Mouse (Mus musculus) heart, postnatal 0 days (tissue): ENCODE measurements around the gene Cnst. TPM values are rescaled to one million over a fixed set of nuclear protein-coding genes. Genes with fewer than 3 reads are reported as not detected.

Experiments used
- ATAC-seq: fragments of 200-750 bp; cut with Nextera tagmentation; 2 replicates; pipeline ENCODE4 v1.8.0; 2017; ENCODE audit warnings: low read depth, moderate number of reproducible peaks, moderate library complexity; ENCODE audit not compliant: insufficient read depth
- DNase-seq: peaks from one replicate; pipeline ENCODE4 v3.0.0-alpha.2; 2016; ENCODE audit warnings: low spot score
- H3K27ac ChIP-seq: fragments of 300-500 bp; sonication (generic); 2 replicates; pipeline ENCODE4 v1.5.1; 2014; ENCODE audit warnings: low read depth, mild to moderate bottlenecking
- H3K27me3 ChIP-seq: fragments of 300-500 bp; sonication (generic); 2 replicates; pipeline ENCODE4 v1.6.1; 2014; ENCODE audit warnings: low read length, mixed read lengths; ENCODE audit not compliant: control insufficient read depth, insufficient read depth
- H3K36me3 ChIP-seq: fragments of 300-500 bp; sonication (generic); replicated peaks from 2 replicates; pipeline ENCODE4 v1.6.1; 2014; ENCODE audit warnings: low read length, mixed read lengths; ENCODE audit not compliant: control insufficient read depth, insufficient read depth
- H3K4me1 ChIP-seq: fragments of 300-500 bp; sonication (generic); 2 replicates; pipeline ENCODE4 v1.6.1; 2014; ENCODE audit warnings: antibody characterized with exemption; ENCODE audit not compliant: control insufficient read depth, insufficient read depth
- H3K4me2 ChIP-seq: fragments of 300-500 bp; sonication (generic); 2 replicates; pipeline ENCODE4 v1.6.1; 2014; ENCODE audit warnings: low read depth, mild to moderate bottlenecking, low read length, moderate library complexity
- H3K4me3 ChIP-seq: fragments of 300-500 bp; sonication (generic); 2 replicates; pipeline ENCODE4 v1.5.1; 2014; ENCODE audit warnings: low read depth, low read length
- H3K9ac ChIP-seq: fragments of 300-500 bp; sonication (generic); replicated peaks from 2 replicates; pipeline ENCODE4 v1.6.1; 2014; ENCODE audit warnings: low read depth, low read length, mixed read lengths
- H3K9me3 ChIP-seq: fragments of 300-500 bp; sonication (generic); replicated peaks from 2 replicates; pipeline ENCODE4 v1.6.1; 2016; ENCODE audit warnings: low read length; ENCODE audit not compliant: control insufficient read depth
- CTCF ChIP-seq: IDR thresholded peaks from 2 replicates; pipeline ENCODE4 v1.5.1; 2016; ENCODE audit warnings: antibody characterized with exemption, control low read depth, low read depth
- EP300 ChIP-seq: IDR thresholded peaks from 2 replicates; pipeline ENCODE4 v1.6.1; 2016; ENCODE audit warnings: antibody characterized with exemption, low read depth
- WGBS: fragments of 180-500 bp; shearing (Covaris S2); extraction: QIAGEN DNeasy Blood & Tissue Kit; methylation state at CpG from one replicate; pipeline ENCODE4 v1.1.7; 2014; 5-methylcytosine and 5-hydroxymethylcytosine counted together
- polyA plus RNA-seq: library from polyadenylated mRNA; unstranded; fragments of >200 nt; fragmentation: Nextera tagmentation; extraction: Ambion mirVana; gene quantifications from 2 replicates; pipeline ENCODE4 v1.2.1, GENCODE M21; 2015
- total RNA-seq: library from RNA; depleted of rRNA; stranded (reverse); fragments of >200 nt; gene quantifications from 2 replicates; pipeline ENCODE4 v1.2.3, GENCODE M21; 2014; ENCODE audit warnings: low replicate concordance

Gene Cnst
- total and polyA plus RNA-seq, 2 experiments from 2014 or later: 21.4 to 21.5 TPM

DNA sequence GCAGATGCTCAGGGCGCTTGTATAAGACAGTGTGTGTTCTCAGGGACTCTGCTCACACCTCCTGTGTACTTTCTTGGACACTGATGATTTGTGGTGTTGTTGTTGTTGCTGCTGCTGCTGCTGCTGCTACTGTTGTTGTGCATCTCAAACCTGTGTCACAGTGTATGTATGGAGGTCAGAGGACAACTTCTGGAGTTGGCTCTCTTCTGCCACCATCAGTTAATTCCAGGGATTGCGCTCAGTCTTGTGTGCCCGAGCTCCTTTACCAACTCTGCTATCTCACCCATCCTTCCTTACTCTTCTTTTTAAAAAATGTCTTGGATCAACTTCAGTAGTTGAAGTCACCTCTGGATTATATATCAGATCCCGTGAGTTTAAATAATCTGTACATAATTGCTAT lies 78.2 kb downstream of the Cnst start:
- Histone ChIP-seq H3K36me3 (peaks cover 32% of the 10 kb centered on the region), H3K27ac (no peak overlapping the region), H3K4me2 (no peak overlapping the region), H3K4me1 (peaks cover 6% of the 10 kb centered on the region), H3K9ac (no peak overlapping the region), H3K27me3 (no peaks in the 10 kb centered on the region), H3K9me3 (no peaks in the 10 kb centered on the region), H3K4me3 (no peak overlapping the region)
- TF ChIP-seq CTCF (peak; percentile 72), EP300 (no peak)
- 60% methylated on average over 4 of the region's 4 CpGs for WGBS
- DNase-seq (peak; percentile 39), ATAC-seq (0 out of 2 replicates have a peak, but pooled peaks have one; percentile 62)

DNA sequence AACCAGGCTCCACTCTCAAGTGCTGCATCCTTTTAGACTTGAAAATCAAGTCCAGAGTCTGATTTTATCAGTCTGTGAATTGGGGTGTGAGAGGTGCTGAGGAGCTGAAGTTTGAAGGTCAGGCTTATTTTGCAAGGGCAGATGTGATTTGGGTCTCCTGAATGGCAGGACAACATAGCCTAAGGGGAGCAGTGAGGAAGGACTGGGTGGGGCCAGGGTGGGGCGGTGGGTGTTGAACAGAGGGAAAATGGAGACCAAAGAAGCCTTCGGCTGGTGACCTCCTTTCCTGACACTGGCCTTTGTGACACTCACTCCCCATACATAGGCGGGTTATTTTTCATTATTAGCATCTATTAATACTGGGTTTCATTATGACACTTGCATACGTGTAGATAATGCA lies 81.7 kb downstream of the Cnst start:
- Histone ChIP-seq H3K27ac (no peak overlapping the region), H3K9ac (no peak overlapping the region), H3K36me3 (peaks cover 28% of the 10 kb centered on the region), H3K27me3 (no peaks in the 10 kb centered on the region), H3K4me1 (peaks cover 6% of the 10 kb centered on the region), H3K4me3 (no peak overlapping the region), H3K9me3 (no peaks in the 10 kb centered on the region), H3K4me2 (no peak overlapping the region)
- TF ChIP-seq EP300: no peak
- TF ChIP-seq CTCF: no peak
- ATAC-seq (no peak), DNase-seq (no peak)
- 88% methylated on average over 4 of the region's 4 CpGs for WGBS

DNA sequence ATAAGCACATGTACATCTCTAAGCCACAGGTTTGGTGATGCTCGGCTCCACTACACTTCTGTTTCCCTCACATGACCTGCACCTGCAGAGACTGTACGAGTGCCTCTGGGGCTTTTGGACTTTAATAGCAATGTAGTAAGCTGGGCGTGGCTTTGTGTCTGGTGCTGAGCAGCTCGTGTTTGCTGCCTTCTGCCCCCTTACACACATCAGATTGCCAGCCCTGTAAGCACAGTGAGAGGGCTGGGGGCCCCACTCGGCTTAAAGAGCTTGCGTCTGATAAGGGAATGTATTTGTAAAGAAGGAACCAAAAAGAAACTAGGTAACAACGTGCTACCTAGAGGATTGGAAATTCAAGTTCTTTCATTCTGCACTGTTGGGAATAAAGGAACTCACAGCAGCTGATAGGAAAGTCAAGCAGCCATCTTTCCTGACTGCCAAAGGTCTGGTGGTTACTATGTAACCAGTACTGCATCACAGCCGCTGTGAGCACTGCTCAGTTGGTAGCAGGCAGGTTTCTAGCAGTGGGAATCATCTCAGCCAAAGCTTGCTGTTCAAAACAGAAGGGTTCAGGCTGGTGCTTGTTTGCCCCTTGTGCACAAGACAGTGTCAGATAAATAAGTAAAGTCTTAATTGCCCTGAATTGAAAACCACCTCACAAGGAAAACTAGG lies 82.4 kb downstream of the Cnst start:
- WGBS: 36% methylated on average over 8 of the region's 8 CpGs
- no peak overlapping the region for H3K4me3 ChIP-seq
- no peak overlapping the region for H3K9ac ChIP-seq
- H3K27me3 ChIP-seq: no peaks in the 10 kb centered on the region
- H3K9me3 ChIP-seq: no peaks in the 10 kb centered on the region
- peaks cover 6% of the 10 kb centered on the region for H3K4me1 ChIP-seq
- no peak overlapping the region for H3K27ac ChIP-seq
- DNase-seq (no peak), ATAC-seq (no peak)
- no peak overlapping the region for H3K4me2 ChIP-seq
- TF ChIP-seq CTCF (no peak), EP300 (no peak)
- peaks cover 22% of the 10 kb centered on the region for H3K36me3 ChIP-seq

DNA sequence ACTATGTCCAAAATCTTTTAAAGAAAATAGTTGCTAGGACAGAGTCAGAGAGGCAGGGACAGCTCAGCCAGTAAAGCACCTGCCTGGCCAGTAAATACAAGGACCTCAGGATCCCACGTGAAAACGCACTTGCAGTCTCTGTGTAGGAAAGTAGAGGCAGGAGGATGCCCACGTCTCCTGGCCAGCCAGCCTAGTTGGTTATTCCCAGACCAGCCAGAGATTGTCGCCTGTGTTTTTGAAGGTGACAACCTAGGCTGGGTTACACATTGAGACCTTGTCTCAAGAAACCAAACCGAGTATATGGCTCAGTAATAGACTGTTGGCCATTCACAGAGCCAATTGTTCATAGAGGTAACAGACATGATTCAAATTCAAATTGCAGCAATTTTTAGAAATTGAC lies 83.1 kb downstream of the Cnst start:
- Histone ChIP-seq H3K36me3 (peaks cover 22% of the 10 kb centered on the region), H3K27me3 (no peaks in the 10 kb centered on the region), H3K9ac (no peak overlapping the region), H3K4me1 (peaks cover 6% of the 10 kb centered on the region), H3K4me2 (no peak overlapping the region), H3K9me3 (no peaks in the 10 kb centered on the region), H3K4me3 (no peak overlapping the region), H3K27ac (no peak overlapping the region)
- 87% methylated on average over 5 of the region's 5 CpGs for WGBS
- ATAC-seq (no peak), DNase-seq (no peak)
- TF ChIP-seq EP300 (no peak), CTCF (no peak)

DNA sequence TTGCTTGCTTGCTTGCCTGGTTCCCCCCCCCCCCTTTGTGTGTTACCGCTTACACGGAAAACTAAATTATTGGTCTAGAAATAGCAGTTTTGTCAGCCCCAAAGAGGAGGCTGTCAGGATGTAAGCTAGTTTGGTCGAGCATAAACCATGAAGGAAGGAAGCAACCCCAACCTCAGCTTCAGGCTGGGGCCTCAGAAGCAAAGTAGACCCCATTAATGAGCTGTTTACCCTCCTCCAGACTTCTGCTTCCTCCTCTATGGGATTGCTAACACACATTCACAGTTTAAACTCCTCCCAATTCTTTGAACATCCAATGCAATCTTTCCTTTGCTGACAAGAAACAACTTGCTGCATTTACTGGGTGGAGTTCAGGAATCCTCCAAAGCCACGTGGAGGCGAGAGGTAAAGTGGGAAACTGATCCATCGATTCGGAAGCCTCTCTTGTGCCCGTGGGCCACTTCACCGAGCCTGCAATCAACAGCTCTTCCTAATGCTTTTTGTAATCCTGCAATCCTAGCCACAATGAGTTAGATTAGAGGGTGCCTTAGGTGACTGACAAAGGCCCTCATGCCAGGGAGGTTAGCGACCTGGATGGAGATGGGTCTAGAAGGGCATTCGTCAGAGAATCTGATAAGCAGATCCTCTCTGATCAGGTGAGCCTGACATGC lies 86.7 kb downstream of the Cnst start:
- no peak for DNase-seq
- H3K27me3 ChIP-seq: no peaks in the 10 kb centered on the region
- no peak overlapping the region for H3K4me3 ChIP-seq
- ATAC-seq: no peak
- 78% methylated on average over 11 of the region's 11 CpGs for WGBS
- H3K36me3 ChIP-seq: no peaks in the 10 kb centered on the region
- H3K4me1 ChIP-seq: peaks cover 2% of the 10 kb centered on the region
- H3K4me2 ChIP-seq: no peak overlapping the region
- H3K9ac ChIP-seq: no peak overlapping the region
- TF ChIP-seq CTCF (no peak), EP300 (no peak)
- H3K9me3 ChIP-seq: no peaks in the 10 kb centered on the region
- no peak overlapping the region for H3K27ac ChIP-seq

DNA sequence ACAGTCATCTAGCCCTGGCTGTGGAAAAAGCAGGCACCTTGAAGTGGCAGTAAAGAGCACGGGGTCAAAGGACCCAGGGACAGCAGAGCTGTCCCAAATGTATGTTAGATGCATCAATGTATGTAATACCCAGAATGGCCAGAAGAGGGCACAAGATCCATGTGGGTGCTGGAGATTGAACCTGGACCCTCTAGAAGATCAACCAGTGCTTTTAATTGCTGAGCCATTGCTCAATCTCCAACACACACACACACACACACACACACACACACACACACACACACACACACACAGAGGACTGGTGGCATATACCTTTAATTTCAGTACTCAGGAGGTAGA lies 87.2 kb downstream of the Cnst start:
- H3K9ac ChIP-seq: no peak overlapping the region
- no peaks in the 10 kb centered on the region for H3K27me3 ChIP-seq
- DNase-seq (no peak), ATAC-seq (no peak)
- no peaks in the 10 kb centered on the region for H3K9me3 ChIP-seq
- WGBS: 5% methylated on average over 1 of the region's 1 CpGs
- no peak overlapping the region for H3K4me3 ChIP-seq
- H3K4me2 ChIP-seq: no peak overlapping the region
- H3K36me3 ChIP-seq: no peaks in the 10 kb centered on the region
- TF ChIP-seq CTCF: peak; percentile 60
- no peak for TF ChIP-seq EP300
- no peak overlapping the region for H3K27ac ChIP-seq
- H3K4me1 ChIP-seq: no peaks in the 10 kb centered on the region; the same call in 1 of the 2 replicates
